Mouse (Mus musculus): ENCODE data around the gene Tgm7. TPM values are rescaled to one million over a fixed set of nuclear protein-coding genes. Genes with fewer than 3 reads are reported as not detected.

Gene Tgm7
- total RNA-seq, 2 experiments from 2014 or later, result not detected

GRCm38 (mm10) chr2:121074747-121075146 lies 34.8 kb downstream of the Tgm7 start:
- no peak for DNase-seq (ENCODE audit: low spot score in 2 of 2)

- no peak for DNase-seq (ENCODE audit: low spot score in 2 of 2)
These were observed 37.7 kb downstream of the Tgm7 start for GRCm38 (mm10) chr2:121071871-121072270.

- no peak for DNase-seq (ENCODE audit: low spot score in 2 of 2)
These were observed 40.1 kb downstream of the Tgm7 start for GRCm38 (mm10) chr2:121069506-121069905.

GRCm38 (mm10) chr2:121067116-121067515 lies 42.5 kb downstream of the Tgm7 start:
- DNase-seq (ENCODE audit: low spot score in 2 of 2), result no peak

GRCm38 (mm10) chr2:121061315-121061714 lies 48.3 kb downstream of the Tgm7 start:
- no peak for DNase-seq (ENCODE audit: low spot score in 2 of 2)

- no peak for DNase-seq (ENCODE audit: low spot score in 2 of 2)
These were observed 51.6 kb downstream of the Tgm7 start for GRCm38 (mm10) chr2:121057997-121058396.

- DNase-seq (ENCODE audit: low spot score in 2 of 2), result no peak
These were observed 53.7 kb downstream of the Tgm7 start for GRCm38 (mm10) chr2:121055915-121056314.

- no peak for DNase-seq (ENCODE audit: low spot score in 2 of 2)
These were observed 55.5 kb downstream of the Tgm7 start for GRCm38 (mm10) chr2:121054060-121054459.

GRCm38 (mm10) chr2:121052176-121052575 lies 57.4 kb downstream of the Tgm7 start:
- no peak for DNase-seq (ENCODE audit: low spot score in 2 of 2)

GRCm38 (mm10) chr2:121045653-121046052 lies 63.9 kb downstream of the Tgm7 start:
- DNase-seq (ENCODE audit: low spot score in 2 of 2), result no peak

Other genes starting within 250 kb of the Tgm7 start
- gene Ubr1, start 139.1 kb downstream of the Tgm7 start, total RNA-seq (2021), result 10 to 100 TPM; 24.8 to 27.3 TPM
- 10 to 100 TPM in 1 of 2 experiments, 1 to 10 TPM in 1; 9.3 to 23.0 TPM for gene Tmem62, start 132.8 kb downstream of the Tgm7 start, total RNA-seq (2021)
- gene Ccndbp1, start 101.4 kb downstream of the Tgm7 start, total RNA-seq (2021), result 10 to 100 TPM; 45.5 to 46.0 TPM
- under 1 TPM in 1 of 2 experiments, not detected in 1; 0.22 TPM for gene Epb42, start 72.7 kb downstream of the Tgm7 start, total RNA-seq (2021)
- not detected for gene Tgm5, start 24.0 kb downstream of the Tgm7 start, total RNA-seq (2021)
- 10 to 100 TPM; 16.1 to 19.3 TPM for gene Adal, start 30.6 kb upstream of the Tgm7 start, total RNA-seq (2021)
- 1 to 10 TPM; 8.5 to 9.2 TPM for gene Lcmt2, start 30.9 kb upstream of the Tgm7 start, total RNA-seq (2021)
- gene Tubgcp4, start 60.9 kb upstream of the Tgm7 start, total RNA-seq (2021), result 10 to 100 TPM; 44.7 to 45.0 TPM
- 10 to 100 TPM; 16.4 to 19.8 TPM for gene Zscan29, start 61.3 kb upstream of the Tgm7 start, total RNA-seq (2021)
- 10 to 100 TPM; 61.6 to 69.8 TPM for gene Trp53bp1, start 161.6 kb upstream of the Tgm7 start, total RNA-seq (2021)
- 1 to 10 TPM; 6.5 to 7.6 TPM for gene Map1a, start 179.8 kb upstream of the Tgm7 start, total RNA-seq (2021)
- gene Ppip5k1, start 245.6 kb upstream of the Tgm7 start, total RNA-seq (2021), result 10 to 100 TPM; 49.3 to 80.6 TPM
- gene Ckmt1, start 247.9 kb upstream of the Tgm7 start, total RNA-seq (2021), result 10 to 100 TPM in 1 of 2 experiments, 1 to 10 TPM in 1; 6.9 to 12.0 TPM